Mouse (Mus musculus) kidney, postnatal 0 days (tissue): ENCODE results near the gene Adap2. TPM values are rescaled to one million over a fixed set of nuclear protein-coding genes. Genes with fewer than 3 reads are reported as not detected.
"Not testable (repeated sequence)": the region's sequence is repeated elsewhere in the genome, so short reads cannot be mapped to it uniquely, and the experiment has no call there.

ENCODE experiments used
- ATAC-seq: fragments of 200-750 bp; cut with Nextera tagmentation; replicated peaks from 2 replicates; pipeline ENCODE4 v1.8.0; 2017; ENCODE audit warnings: low read depth, moderate number of reproducible peaks, moderate TSS enrichment, moderate library complexity; ENCODE audit not compliant: low FRiP score
- DNase-seq: peaks from one replicate; pipeline ENCODE4 v3.0.0-alpha.2; 2016; ENCODE audit warnings: low spot score
- H3K27ac ChIP-seq: fragments of 300-500 bp; sonication (generic); 2 replicates; pipeline ENCODE4 v1.5.1; 2014; ENCODE audit warnings: mild to moderate bottlenecking
- H3K27me3 ChIP-seq: fragments of 300-500 bp; sonication (generic); 2 replicates; pipeline ENCODE4 v1.6.1; 2014; ENCODE audit warnings: low read length, mixed read lengths; ENCODE audit not compliant: insufficient read depth
- H3K36me3 ChIP-seq: fragments of 300-500 bp; sonication (generic); 2 replicates; pipeline ENCODE4 v1.6.1; 2014; ENCODE audit warnings: low read length, mixed read lengths; ENCODE audit not compliant: insufficient read depth
- H3K4me1 ChIP-seq: fragments of 300-500 bp; sonication (generic); replicated peaks from 2 replicates; pipeline ENCODE4 v1.6.1; 2014; ENCODE audit warnings: antibody characterized with exemption, low read length, mixed read lengths; ENCODE audit not compliant: insufficient read depth
- H3K4me2 ChIP-seq: fragments of 300-500 bp; sonication (generic); 2 replicates; pipeline ENCODE4 v1.6.1; 2014; ENCODE audit warnings: mild to moderate bottlenecking, low read length, moderate library complexity, mixed read lengths
- H3K4me3 ChIP-seq: fragments of 300-500 bp; sonication (generic); replicated peaks from 2 replicates; pipeline ENCODE4 v1.5.1; 2014; ENCODE audit warnings: low read depth, low read length
- H3K9ac ChIP-seq: fragments of 300-500 bp; sonication (generic); 2 replicates; pipeline ENCODE4 v1.6.1; 2014; ENCODE audit warnings: low read depth, low read length
- H3K9me3 ChIP-seq: fragments of 300-500 bp; sonication (generic); replicated peaks from 2 replicates; pipeline ENCODE4 v1.6.1; 2016; ENCODE audit warnings: low read length, inconsistent platforms, mixed read lengths
- CTCF ChIP-seq: IDR thresholded peaks from 2 replicates; pipeline ENCODE4 v1.5.1; 2016; ENCODE audit warnings: antibody characterized with exemption, low read depth, mild to moderate bottlenecking, moderate library complexity
- WGBS: fragments of 180-500 bp; shearing (Covaris S2); extraction: QIAGEN DNeasy Blood & Tissue Kit; methylation state at CpG from one replicate; pipeline ENCODE4 v1.1.7; 2014; 5-methylcytosine and 5-hydroxymethylcytosine counted together
- polyA plus RNA-seq: library from polyadenylated mRNA; unstranded; fragments of >200 nt; fragmentation: Nextera tagmentation; extraction: Ambion mirVana; gene quantifications from 2 replicates; pipeline ENCODE4 v1.2.1, GENCODE M21; 2015

Adap2 gene
- polyA plus RNA-seq, 1 experiment from 2014 or later = 3.6 TPM

- H3K4me3 ChIP-seq = peak overlapping the region; percentile 61
- H3K9me3 ChIP-seq = no peaks in the 10 kb centered on the region
- no peaks in the 10 kb centered on the region for H3K4me1 ChIP-seq
- no peak for TF ChIP-seq CTCF
- H3K36me3 ChIP-seq = no peaks in the 10 kb centered on the region
- H3K27ac ChIP-seq = peak overlapping the region; percentile 88; the same call in 1 of the 2 replicates
- no peak for ATAC-seq
- no peak for DNase-seq
- H3K9ac ChIP-seq = peak overlapping the region; percentile 76
- H3K4me2 ChIP-seq = peak overlapping the region; percentile 85
- 86% methylated on average over 6 of the region's 6 CpGs for WGBS
- H3K27me3 ChIP-seq = no peaks in the 10 kb centered on the region
Observed at GRCm38 (mm10) chr11:80184531-80185071, 30.7 kb downstream of the Adap2 start.

- not testable (repeated sequence) for H3K9ac ChIP-seq, H3K4me3 ChIP-seq, ATAC-seq, H3K27ac ChIP-seq, H3K9me3 ChIP-seq, H3K27me3 ChIP-seq, H3K4me2 ChIP-seq, H3K36me3 ChIP-seq, DNase-seq, H3K4me1 ChIP-seq
- WGBS = 66% methylated on average over 5 of the region's 5 CpGs
Observed at GRCm38 (mm10) chr11:80185441-80185976, 31.6 kb downstream of the Adap2 start.

DNA sequence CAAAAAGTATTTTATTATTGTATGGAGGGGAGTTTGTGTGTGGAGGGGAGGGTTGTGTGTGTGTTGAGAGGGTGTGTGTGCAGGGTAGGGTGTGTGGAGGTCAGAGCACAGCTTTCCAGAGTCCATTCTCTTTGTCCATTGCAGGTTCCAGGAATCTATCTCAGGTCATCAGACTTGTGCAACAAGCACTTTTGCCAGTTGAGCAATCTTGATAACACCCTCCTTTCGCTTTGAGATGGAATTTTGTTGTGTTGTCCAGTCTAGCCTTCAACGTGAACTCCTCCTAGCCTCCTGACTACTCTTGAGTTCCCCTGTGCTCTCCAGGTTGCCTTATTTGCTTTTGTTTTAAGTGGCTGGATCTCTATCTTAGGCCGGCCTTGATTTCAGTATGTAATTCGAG is 36.4 kb downstream of the Adap2 start:
- H3K4me3 ChIP-seq = no peak overlapping the region

DNA sequence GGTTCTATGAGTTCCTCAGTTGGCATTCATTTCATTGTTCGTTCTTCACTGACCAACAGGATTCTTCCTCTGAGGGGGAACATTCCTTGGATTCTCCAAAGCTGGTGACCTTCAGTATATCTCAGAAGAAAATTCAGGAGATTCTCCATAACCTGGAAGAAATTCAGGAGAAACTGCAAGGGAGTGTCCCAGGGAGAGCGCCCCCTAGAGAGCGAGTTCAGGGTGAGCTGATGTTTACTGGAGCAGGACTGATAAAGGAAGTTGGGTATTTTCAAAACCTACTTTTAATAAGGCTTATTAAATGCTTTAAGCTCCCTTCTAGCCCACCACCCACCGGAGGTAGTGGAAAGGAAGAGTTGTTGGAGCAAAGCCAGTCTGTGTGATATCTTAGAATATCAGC is 39.9 kb downstream of the Adap2 start:
- WGBS = 67% methylated on average over 4 of the region's 4 CpGs
- DNase-seq = no peak
- Histone ChIP-seq H3K27me3 (no peaks in the 10 kb centered on the region), H3K4me2 (no peak overlapping the region), H3K4me1 (no peaks in the 10 kb centered on the region), H3K9me3 (no peaks in the 10 kb centered on the region), H3K4me3 (no peak overlapping the region), H3K36me3 (peaks cover 12% of the 10 kb centered on the region; the same call in 1 of the 2 replicates), H3K9ac (no peak overlapping the region), H3K27ac (no peak overlapping the region)
- peak; percentile 29; the same call in 1 of the 2 replicates for TF ChIP-seq CTCF
- ATAC-seq = no peak

More for the DNA sequence above, 36.4 kb downstream of the Adap2 start:
- Histone ChIP-seq H3K27ac (no peak overlapping the region), H3K9me3 (no peaks in the 10 kb centered on the region), H3K9ac (no peak overlapping the region), H3K27me3 (no peaks in the 10 kb centered on the region), H3K4me2 (no peak overlapping the region), H3K36me3 (peaks cover 10% of the 10 kb centered on the region; the same call in 1 of the 2 replicates), H3K4me1 (no peaks in the 10 kb centered on the region)
- no peak for TF ChIP-seq CTCF
- 42% methylated on average over 4 of the region's 4 CpGs for WGBS
- no peak for ATAC-seq
- DNase-seq = no peak

GRCm38 (mm10) chr11:80196351-80196750 is 42.4 kb downstream of the Adap2 start:
- H3K36me3 ChIP-seq = peaks cover 14% of the 10 kb centered on the region; the same call in 1 of the 2 replicates
- H3K4me2 ChIP-seq = no peak overlapping the region
- DNase-seq (no peak), ATAC-seq (no peak)
- H3K9me3 ChIP-seq = no peaks in the 10 kb centered on the region
- 87% methylated on average over 7 of the region's 7 CpGs for WGBS
- no peaks in the 10 kb centered on the region for H3K4me1 ChIP-seq
- no peak overlapping the region for H3K4me3 ChIP-seq
- H3K9ac ChIP-seq = no peak overlapping the region
- no peaks in the 10 kb centered on the region for H3K27me3 ChIP-seq
- no peak for TF ChIP-seq CTCF
- no peak overlapping the region for H3K27ac ChIP-seq

DNA sequence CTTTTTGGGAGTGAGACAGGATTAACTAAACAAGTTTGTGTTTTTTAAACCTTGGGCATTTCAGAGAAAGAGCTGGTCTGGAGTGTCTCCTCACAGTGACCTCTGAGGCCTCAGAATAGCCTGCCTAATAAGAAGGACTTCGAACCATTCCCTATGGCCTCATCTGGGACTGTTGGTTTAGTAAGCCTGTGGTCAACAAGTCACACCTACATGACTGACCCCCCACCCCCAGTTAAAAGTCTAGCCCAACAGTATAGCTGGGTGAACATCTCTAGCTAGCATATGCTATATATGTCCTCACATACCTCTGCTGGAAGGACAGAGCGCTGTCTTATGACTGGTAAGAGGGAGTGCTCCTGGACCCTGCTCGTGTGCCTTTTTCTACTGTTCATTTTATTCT is 45.4 kb downstream of the Adap2 start:
- Histone ChIP-seq H3K4me2 (no peak overlapping the region), H3K27ac (no peak overlapping the region), H3K27me3 (no peaks in the 10 kb centered on the region), H3K36me3 (peaks cover 8% of the 10 kb centered on the region; the same call in 1 of the 2 replicates), H3K9me3 (no peaks in the 10 kb centered on the region), H3K9ac (no peak overlapping the region), H3K4me1 (no peaks in the 10 kb centered on the region), H3K4me3 (no peak overlapping the region)
- no peak for DNase-seq
- no peak for ATAC-seq
- no peak for TF ChIP-seq CTCF
- 92% methylated on average over 3 of the region's 3 CpGs for WGBS

GRCm38 (mm10) chr11:80199773-80200172 is 45.9 kb downstream of the Adap2 start:
- no peaks in the 10 kb centered on the region for H3K4me1 ChIP-seq
- no peak for DNase-seq
- WGBS = 95% methylated on average over 2 of the region's 2 CpGs
- no peaks in the 10 kb centered on the region for H3K9me3 ChIP-seq
- ATAC-seq = no peak
- H3K4me2 ChIP-seq = no peak overlapping the region
- H3K27me3 ChIP-seq = no peaks in the 10 kb centered on the region
- H3K27ac ChIP-seq = no peak overlapping the region
- H3K9ac ChIP-seq = no peak overlapping the region
- H3K36me3 ChIP-seq = 0 out of 2 replicates have a peak, but pooled peaks cover 5% of the 10 kb centered on the region
- TF ChIP-seq CTCF = peak; percentile 62
- no peak overlapping the region for H3K4me3 ChIP-seq
